Mouse (Mus musculus) ovary, postnatal 10 days (tissue): ENCODE measurements around the gene Eya4.

Source experiments
- DNase-seq: peaks from one replicate; pipeline ENCODE4 v3.0.0; 2022; ENCODE audit warnings: low spot score

The Eya4 gene

DNA sequence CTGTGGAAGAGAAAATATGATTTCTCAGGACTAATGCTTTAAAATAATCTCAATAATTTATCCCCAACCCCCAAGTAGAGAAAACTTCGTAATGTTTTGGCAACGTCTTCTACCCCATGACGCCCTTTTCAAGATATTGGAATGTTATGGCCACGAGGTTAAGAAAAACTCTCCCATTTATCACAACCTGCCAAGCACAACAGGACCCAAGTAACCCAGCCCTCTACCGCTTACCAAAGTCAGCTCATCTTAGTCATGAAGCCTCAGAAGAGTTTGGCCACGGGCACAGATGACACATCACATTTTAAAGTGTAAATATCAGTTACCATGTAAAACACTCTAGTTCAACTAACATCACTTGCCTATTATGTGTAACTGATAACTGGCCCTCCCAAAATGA is 117.2 kb downstream of the Eya4 start:
- no peak for DNase-seq

DNA sequence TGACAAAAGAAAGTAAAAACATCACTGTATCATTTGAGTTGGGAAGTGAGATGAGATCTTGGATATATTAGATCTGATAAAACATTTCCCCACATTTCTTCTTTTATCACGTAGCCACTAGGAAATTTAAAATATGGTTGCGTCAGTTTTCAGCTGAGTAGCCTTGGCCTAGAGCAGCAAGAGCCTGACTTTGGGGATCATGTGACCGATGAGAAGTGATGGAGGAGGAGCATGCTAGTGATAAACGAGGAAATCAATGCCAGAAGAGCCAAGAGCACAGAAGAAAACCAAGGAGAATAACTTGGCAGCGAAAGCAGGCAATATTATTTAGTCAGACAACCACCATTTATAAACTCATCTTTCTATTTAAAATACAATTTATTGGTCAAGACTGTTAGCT is 119.7 kb downstream of the Eya4 start:
- no peak for DNase-seq

DNA sequence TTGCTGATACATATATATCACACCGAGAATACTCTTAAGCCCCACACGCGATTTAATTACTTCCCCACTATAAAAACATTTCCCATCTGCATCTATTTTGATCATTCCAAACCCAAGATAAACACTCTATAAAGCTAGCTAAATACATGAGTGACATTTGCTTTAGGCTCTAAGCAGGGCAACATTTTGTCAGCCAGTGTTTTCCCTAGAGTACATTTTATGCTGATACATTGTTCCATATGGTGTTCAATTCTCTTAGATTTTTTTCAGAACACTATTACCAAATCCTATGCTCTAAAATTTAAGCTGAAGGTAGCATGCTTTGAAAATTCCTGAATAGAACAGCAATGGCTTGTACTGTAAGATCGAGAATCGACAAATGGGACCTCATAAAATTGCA is 127.2 kb downstream of the Eya4 start:
- DNase-seq = no peak

DNA sequence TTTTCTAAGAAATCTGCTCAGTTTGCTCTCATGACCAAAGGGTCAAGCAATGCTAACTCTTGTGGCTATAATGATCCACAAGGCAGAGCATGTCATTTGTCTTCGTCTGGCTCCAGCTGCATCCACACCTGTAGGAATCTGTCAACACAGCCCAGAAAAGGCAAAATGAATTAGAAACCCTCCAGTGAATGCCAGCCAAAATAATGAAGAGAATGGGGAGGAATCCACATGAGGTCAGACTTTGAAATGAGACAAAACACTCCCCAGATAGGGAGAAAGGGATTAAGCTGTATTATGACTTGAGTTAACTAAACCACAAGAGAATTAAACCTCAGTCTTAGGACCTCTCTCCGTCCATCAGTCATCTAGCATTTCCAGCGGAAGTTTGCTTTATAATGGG is 130.2 kb downstream of the Eya4 start:
- DNase-seq = no peak

DNA sequence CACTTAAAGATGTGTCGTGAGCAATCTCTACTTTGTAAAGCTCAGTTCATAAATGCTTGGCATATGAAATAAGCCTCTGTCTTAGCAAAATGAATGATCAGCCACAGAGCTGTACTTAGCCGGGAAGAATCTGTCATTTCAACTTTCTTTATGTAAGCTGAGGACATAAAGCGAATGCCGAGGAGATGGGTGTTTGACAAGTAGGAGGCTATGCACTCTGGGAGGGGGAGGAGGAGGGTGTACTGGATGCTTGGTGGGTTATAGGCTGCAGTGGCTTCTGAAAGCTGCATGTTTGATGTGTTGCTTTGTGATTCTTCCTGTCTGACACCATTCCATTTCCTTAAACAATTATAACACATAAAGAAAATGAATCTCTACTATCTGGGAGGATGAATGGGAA is 133.8 kb downstream of the Eya4 start:
- no peak for DNase-seq

DNA sequence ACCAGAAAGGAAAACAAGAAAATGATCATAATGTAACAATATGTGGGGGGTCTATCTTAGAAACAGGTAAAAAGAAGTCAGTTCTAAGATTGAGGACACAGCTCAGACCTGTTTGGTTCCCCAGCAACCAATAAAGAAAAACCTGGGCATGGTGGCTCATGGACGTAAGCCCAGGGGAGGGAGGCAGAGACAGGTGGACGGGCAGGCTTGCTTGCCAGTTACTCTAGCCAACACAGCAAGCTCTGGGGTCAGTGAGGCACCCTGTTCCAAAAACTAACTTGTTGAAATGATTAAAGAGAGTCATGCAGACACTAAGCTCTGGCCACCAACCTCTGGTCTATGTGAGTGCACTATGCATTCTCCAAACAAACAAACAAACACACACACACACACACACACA is 139.2 kb downstream of the Eya4 start:
- no peak for DNase-seq

DNA sequence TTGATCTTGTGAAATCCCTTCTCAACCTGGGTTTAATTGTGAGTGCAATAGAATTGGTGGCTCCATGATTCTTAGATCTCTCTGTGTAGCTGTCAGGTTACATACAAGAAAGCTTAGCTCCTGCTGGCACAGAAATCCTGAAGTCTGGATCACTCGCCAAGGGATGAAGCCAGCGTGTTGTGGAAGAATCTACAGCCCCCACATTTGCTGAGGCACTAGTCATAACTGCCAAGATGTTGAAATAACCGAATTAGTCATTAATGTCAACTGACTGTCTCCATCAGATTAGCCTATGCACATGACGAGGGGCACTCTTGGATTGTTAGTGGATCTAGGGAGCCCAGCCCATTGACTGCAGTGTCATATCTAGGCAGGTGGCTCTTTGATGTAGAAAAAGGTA is 146.7 kb downstream of the Eya4 start:
- no peak for DNase-seq

DNA sequence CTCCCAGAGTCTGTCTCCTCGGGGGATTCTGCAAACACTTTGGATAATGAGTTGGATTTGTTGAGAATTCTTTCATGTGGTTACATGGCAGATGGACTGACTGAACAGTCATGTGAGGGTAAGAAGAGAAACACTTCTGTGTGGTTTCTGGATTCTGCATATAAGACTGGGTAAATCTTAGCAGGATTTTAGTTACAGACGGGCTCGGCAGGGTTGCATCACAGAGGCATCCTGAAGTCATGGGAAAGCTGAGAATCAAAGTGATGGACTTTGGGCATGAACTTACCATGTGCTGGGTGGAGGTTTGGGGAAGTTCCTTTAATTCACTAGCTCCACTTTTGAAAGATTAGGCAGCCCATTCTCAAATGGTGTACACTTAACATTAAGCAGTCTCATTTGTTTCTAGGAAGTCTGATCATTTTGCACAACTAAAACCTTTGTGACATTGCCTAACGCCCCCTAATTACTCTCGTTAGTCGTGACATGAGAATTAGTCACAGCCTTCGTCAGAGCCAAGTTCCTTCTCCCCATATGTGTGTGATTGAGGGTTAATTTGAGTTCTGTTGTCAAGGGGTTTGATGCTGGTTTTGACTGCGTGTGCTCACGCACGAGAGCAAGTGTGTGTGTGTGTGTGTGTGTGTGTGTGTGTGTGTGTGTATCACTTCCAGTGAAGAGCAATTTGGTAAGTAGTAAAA is 147.3 kb downstream of the Eya4 start:
- no peak for DNase-seq

DNA sequence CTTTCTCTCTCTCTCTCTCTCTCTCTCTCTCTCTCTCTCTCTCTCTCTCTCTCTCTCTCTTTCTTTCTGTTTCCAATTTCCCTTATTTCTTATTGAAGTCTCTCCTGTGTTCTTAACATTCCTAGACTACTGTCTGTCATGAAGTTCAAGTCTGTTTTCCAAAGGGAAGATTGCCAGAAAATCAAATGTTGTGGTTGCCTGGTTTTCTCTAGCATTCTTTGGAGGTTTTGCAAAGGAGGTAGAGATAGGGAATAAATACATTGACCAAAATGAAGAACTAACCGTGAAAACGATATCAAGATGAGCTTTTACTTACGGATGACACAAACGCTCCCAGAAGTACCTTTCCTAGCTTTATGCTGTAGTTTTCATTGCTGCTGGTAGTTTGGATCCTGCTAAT is 148.0 kb downstream of the Eya4 start:
- no peak for DNase-seq

DNA sequence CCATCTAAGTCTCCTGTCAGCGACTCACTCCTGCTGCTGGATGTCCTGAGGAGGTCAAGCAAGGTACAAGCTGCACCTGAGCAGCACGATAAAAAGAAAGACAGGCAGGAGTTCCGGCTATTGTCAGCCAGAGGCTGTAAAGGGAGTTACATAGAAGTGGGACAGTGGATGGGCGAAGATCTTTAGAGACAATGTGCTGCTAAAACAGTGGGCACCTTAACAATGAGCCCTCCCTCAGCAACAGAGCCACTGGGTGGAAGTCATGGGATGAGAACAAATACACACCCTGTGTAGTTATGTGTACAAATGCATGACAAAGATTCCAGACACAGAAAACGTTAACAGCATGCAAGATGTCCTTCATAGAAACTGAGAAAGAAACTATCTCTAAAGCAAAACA is 152.3 kb downstream of the Eya4 start:
- DNase-seq = no peak

DNA sequence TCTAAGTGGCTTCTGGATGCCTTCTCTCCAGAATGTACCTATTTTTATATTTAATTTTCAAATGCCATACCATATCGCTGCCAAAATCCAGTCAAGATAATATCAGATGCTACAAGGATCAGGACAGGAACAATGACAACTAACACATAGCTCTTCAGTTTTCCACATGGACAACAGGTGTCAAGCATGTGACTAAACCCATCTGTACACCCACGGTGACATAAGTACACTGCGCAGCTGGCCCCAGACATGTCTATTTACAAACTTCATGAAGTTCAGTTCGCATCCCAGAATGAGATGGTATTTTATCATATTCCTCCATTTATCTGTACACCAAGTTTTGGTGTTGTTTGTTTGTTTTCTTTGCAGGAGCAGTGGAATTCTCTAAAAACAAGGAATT is 154.2 kb downstream of the Eya4 start:
- no peak for DNase-seq

DNA sequence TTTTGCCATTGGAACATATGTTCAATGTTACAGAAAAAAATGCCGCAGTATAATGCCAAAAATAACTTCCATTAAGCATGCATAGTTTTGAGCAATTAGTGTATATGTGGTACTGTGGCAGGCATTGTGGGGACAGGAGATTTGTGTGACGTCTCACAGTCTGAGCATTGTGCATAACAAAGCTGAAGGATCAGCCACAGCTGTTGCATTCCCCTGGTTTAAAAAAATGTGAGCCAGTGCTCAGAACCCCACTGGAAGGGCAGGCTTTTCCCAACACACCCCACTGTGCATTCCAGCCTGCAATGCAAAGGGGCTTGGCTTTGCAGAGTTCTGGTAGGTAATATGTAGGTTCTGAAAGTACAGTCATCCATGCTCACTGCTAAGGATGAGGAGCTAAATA is 155.2 kb downstream of the Eya4 start:
- no peak for DNase-seq

DNA sequence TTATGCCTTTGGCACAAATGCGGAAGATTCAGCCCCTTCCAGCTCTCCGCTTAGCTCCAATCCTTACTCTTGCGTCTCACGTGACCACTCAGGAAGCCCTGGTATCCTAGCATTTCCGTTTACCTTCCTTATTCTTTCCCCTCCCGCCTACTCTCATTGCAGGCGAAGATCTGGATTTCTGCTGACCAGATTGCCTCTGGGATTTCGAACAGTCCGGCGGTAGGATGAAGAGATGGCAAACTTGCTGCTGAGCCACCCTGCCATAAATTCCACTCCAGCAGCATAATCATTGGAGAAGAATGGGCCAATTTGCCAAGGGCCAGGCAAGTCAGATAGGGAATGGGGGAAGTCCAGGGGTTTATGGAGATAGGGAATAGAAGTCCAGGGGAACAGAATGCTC is 160.8 kb downstream of the Eya4 start:
- DNase-seq = no peak

DNA sequence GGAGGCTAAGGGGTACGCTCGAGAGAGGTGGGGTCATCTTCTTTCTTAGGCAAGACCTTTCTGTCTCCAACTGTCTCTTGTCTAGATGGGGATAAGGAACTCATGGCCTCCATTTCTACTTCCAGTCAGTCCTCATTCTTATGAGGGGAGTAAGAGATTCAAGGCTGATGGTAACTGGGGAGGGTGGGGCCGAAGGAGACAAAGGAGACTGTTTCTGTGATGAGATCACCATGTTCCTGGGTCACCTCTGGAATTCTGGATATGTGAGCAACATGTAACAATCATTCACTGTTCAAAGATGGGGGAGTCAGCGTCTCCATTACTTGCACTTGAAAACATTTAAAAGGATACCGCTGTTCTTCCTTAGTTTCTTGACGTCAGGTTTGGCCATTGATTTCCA is 165.2 kb downstream of the Eya4 start:
- no peak for DNase-seq

DNA sequence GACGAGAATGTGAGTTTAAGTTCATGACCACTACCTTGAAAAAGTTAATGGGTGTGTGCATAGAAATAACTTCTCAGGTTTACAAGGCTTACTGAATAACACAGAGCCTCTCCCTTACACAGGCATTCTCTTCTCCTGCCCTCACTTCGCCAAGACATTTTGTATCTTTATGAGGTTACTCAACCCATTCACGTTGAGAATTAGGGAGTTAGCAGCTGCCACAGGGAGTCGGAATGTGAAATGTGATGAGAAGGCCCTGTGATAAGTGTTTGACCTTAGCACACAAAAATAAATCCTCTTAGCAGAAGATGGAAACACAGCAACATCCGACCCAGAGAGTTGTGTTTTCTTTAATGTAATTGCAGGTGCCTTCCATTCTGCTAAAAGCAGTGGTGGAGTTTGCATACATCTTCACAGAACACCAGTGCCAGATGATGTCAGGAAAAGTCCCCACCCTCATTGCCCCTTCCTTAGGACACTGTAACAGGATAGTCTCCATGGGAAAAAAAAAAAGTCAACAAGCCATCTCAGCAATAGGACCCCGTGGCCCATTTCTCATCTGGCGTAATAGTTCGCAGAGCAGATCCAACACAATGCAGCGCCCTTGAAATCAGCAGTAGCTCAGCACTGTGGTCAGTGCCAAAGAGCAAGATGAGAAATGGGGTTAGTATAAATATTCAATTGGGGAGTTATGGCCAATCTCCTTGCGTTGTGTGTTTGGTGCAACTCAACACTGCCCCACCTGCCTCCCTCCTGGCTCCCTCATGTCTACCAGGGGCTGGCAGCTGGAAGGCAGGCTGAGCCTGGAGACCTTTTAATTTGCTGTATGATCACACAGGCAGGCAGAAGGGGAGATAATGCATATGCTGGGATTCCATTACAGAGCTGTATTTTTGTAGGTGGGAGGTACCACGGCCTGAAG is 168.8 kb downstream of the Eya4 start:
- no peak for DNase-seq

DNA sequence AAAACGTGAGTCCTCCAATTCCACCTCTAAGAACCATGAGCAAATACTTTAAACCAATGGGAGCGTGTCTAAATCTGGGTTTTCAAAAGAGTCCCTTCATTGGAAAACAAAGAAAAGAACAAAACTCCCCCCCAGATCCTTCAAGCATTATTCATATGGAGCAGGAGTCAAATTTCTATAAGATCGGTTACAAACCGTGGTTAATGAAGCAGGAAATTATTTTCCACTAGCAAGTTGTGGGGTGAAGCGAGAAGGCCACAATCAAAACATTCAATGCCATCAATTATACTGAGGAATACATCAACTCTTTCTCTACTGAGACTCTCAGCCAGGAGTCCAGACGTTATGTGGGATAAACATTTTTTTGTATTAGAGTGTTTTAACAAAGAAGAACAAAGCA is 171.3 kb downstream of the Eya4 start:
- DNase-seq = no peak

DNA sequence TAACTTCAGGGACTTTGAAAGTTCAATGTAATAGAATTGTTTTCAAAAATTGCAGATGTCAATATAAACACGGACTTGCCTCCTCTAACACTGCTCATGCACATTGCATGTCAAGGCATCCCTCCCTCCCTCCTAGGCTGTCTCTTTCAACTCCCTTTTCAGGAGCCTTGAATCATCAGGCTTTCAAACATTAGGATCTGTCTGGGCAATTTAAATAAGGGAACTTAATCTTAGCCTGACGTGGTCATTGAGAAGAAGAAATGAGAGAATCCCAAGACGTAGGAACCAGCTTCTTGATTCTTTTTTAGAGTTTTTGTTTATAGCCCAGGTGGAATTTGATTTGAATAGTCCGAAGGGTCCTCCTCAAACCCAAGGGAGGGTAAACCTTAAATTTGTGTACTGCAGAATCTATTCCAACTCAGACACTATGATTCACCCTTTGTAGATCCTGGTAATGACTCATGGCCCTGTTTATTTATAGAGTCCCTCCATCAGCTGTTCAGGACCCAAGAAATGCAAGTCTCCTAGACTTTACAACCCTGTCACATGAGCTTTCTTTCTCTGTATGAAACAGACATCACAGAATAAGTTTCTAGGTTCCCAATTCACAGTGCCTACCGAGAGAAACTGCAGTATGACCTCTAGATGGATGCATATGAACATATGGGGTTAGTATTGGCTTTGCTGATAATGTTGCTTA is 173.1 kb downstream of the Eya4 start:
- no peak for DNase-seq

DNA sequence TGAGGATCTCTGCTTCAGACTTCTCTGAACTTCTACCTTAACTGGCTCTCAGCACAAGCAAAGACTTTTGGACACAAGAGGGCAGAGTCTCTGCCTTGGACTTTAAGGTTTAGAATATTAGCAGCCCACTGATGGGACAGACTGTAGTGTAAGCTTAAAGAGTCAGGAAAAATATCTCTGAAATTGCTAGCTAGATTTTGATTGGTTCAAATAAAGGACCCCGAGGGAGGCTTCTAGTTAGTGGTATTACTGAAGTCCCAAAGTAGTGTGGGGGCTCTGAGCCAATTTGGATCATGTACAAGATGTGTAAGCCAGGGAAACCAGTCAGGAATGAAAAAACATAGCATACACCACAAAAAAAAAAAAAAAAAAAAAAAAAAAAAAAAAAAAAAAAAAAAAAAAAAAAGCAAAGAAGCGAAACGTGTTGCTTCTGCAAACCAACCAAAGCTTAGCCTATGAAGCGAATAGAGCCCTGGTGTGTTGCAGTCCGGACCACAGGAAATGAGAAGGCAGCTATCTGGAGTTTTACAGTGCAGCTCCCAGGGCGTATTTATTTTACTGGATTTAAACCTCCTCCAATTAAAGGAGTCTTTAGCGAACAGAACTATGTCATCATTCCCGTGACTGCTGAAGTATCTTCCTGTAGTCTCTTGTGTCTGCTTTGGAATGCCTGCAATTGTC is 173.8 kb downstream of the Eya4 start:
- no peak for DNase-seq

DNA sequence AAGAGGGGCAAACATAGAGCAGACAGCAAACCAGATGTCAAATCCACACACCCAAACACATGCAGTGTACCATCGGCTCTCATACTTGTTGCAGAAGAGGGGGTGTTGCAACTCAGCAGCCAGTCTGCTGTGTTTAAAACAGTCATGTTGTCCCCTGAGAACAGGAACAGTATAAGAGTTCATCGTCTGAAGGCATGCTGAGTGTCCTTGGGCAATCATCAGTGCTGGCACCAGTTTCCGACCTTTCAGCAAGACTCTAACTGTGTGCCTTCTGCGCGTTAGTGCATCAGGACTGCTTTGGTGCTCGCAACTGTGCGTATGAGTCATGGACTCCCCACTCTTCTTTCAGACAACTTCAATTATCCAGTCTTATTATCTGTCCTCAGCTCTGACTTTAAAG is 179.0 kb downstream of the Eya4 start:
- DNase-seq = no peak

DNA sequence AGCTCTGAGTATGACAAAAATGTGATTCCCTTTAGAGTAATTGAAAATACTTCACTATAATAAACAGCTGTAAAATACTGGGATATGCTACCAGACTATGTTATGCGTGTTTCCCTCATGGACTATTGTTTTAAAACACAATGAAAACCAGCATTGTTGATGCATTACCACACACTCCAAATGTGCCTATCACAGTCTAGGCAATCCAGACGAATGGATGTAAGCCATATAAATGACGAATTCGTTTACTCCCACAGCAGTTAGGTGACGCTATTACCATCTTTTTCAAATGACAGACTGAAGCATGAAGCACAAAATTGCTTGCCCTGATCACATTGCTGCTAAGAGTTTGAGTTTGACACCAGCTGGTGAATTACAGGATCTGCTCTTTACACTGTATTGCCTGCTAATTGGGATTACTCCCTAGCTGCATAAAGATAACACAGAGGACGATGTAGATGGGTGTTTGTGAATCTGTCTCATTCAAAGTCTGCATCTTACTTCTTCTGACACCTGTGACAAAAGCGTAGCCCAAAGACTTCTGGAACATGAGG is 185.4 kb downstream of the Eya4 start:
- DNase-seq = no peak

DNA sequence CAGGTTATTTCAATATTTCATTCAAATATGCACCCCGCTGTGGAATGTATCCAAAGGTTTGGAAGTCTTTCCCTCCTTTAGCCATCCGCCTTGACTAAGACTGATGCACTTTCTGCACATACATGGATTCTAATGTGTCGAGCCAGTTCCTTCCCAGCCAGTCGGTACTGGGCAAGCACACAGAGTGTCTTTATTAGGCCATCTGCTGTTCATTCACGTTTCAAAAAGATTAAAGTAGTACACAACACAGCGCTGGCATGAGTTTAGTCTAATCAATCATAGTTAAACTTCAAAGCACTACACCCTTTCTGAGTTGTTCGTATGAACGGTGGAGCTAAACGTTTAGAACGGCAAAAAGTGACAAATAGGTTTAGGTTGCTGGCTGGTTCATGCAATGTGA is 190.7 kb downstream of the Eya4 start:
- DNase-seq = no peak

DNA sequence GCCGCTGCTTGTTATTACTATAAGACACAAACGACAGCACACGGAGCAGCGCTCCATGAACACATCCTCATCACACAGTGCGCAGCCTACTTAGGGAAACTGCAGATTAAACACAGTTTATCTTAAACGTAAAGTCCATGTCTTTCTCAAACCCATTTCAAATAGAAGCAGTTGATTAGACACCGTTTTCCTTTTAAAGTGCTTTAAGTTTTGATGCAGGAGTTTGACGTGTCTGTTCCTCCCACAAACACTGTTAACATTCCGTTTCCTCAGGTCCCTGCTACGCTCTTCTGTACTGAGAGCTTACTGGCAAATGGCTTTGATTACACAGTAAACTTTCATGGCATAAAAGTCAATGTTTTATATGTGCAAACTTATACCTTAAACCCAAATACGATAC is 191.4 kb downstream of the Eya4 start:
- no peak for DNase-seq
